23 mouse cellular contexts compared by ENCODE assay signal in the genomic region with DNA sequence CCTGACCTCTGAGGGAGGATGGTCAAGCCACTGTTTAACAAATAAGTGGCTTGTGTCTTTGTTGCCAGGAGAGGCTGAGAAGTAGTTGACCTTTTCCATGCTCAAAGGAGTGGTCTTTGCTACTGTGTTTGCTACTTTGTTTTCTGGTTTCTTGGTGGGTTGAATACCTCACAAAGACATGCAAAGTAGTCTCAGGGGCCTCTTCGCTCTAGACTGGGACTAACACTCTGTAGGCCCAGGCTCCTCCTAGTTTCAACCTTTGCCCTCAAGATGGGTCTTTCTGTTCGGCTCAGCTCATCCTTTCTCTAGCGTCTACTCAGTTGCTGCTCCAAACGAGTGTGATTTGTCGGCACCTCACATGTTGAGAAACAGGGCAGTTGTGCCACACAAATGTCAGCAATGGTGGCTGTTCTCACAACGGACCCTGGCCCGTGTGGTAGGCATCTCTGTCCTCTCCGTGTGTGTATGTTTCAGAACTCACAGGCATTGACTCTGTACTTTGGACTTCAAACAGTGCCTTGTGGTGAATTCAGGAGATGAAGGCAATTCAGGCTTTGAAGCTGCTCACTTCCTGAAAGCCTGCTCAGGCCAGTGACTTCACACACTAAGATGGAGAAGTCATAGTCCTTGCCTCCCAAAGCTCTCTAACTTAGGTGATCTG. TPM values are rescaled to one million over a fixed set of nuclear protein-coding genes. Genes with fewer than 3 reads are reported as not detected.
DNase-seq lines count a peak whose midpoint lies in the region; ATAC-seq and TF ChIP-seq lines count a peak whose summit lies in the region.
"Had no signal": no experiment of that assay in that cellular context is flagged by ENCODE, and none has a peak within 500 bp of the region (broad histone marks: within the 10 kb centered on the region; RNA-seq: fewer than 3 reads in every experiment).

No protein-coding gene starts in this region.

- no peaks in the 10 kb centered on the region for H3K27me3 ChIP-seq in liver, adult 2 months (ENCODE audit: control insufficient read depth, insufficient read depth, low read length)
- H3K27me3 ChIP-seq in liver, embryonic 11.5 days (replicated peaks; ENCODE audit: control insufficient read depth, insufficient read depth, low read length), result no peaks in the 10 kb centered on the region; the same call in 1 of the 2 replicates
- H3K27me3 ChIP-seq in intestine, postnatal 0 days (replicated peaks; ENCODE audit: control insufficient read depth, insufficient read depth, low read length), result no peaks in the 10 kb centered on the region
- no peaks in the 10 kb centered on the region for H3K27me3 ChIP-seq in lung, postnatal 0 days (replicated peaks; ENCODE audit: insufficient read depth, low read length)
- H3K27me3 ChIP-seq: hindbrain, embryonic 13.5 days had no signal

- H3K4me3 ChIP-seq in liver, adult 2 months (ENCODE audit: insufficient read depth, low read depth, low read length), result no peak overlapping the region
- no peak overlapping the region for H3K4me3 ChIP-seq in liver, embryonic 11.5 days (ENCODE audit: low read depth, low read length)
- H3K4me3 ChIP-seq in intestine, postnatal 0 days (ENCODE audit: low read depth, low read length), result no peak overlapping the region
- H3K4me3 ChIP-seq in lung, postnatal 0 days (ENCODE audit: low read depth, low read length), result no peak overlapping the region
- H3K4me3 ChIP-seq: forebrain, embryonic 10.5 days; hindbrain, embryonic 13.5 days had no signal

- no peak for TF ChIP-seq CTCF in liver, adult 2 months (IDR thresholded peaks at IDR 0.05; ENCODE audit: low read depth, low read length)
- TF ChIP-seq CTCF in intestine, postnatal 0 days (IDR thresholded peaks at IDR 0.05; ENCODE audit: low read depth), result no peak
- TF ChIP-seq CTCF in lung, postnatal 0 days (IDR thresholded peaks at IDR 0.05), result no peak

- H3K4me2 ChIP-seq in liver, embryonic 11.5 days, result no peak overlapping the region
- H3K4me2 ChIP-seq in intestine, postnatal 0 days (replicated peaks; ENCODE audit: low read depth), result peak overlapping the region; percentile 27; the same call in 1 of the 2 replicates
- H3K4me2 ChIP-seq in lung, postnatal 0 days (replicated peaks; ENCODE audit: low read depth, low read length), result no peak overlapping the region
- H3K4me2 ChIP-seq: heart, embryonic 11.5 days; hindbrain, embryonic 13.5 days had no signal

- no peaks in the 10 kb centered on the region for H3K36me3 ChIP-seq in liver, adult 2 months (ENCODE audit: control insufficient read depth, insufficient read depth, low read length)
- no peaks in the 10 kb centered on the region for H3K36me3 ChIP-seq in liver, embryonic 11.5 days (ENCODE audit: control insufficient read depth, insufficient read depth, low read length)
- no peaks in the 10 kb centered on the region for H3K36me3 ChIP-seq in intestine, postnatal 0 days (ENCODE audit: control insufficient read depth, insufficient read depth)
- no peaks in the 10 kb centered on the region for H3K36me3 ChIP-seq in lung, postnatal 0 days (ENCODE audit: insufficient read depth, low read length)
- H3K36me3 ChIP-seq: forebrain, embryonic 10.5 days; hindbrain, embryonic 13.5 days had no signal

- peak; percentile 17 for DNase-seq in embryo, embryonic 10 days (ENCODE audit: low spot score)
- DNase-seq in embryo, embryonic 11 days, result no peak
- DNase-seq in liver, adult 2 months (ENCODE audit: extremely low read depth, low read depth, low spot score), result peak; percentile 51
- no peak for DNase-seq in liver, embryonic 11.5 days (ENCODE audit: low spot score)
- DNase-seq in ES-CJ7 (ENCODE audit: low read depth, low spot score), result peak; percentile 68
- DNase-seq in lung, postnatal 0 days (ENCODE audit: low spot score), result no peak
- DNase-seq in lung, postnatal 25 days (ENCODE audit: low spot score), result no peak
- DNase-seq: cerebellum, postnatal 10 days; forebrain, postnatal 0 days; heart, postnatal 10 days; lung, adult 18-20 months; lung, postnatal 36 days; thymus, postnatal 36 days had no signal

- H3K4me1 ChIP-seq in liver, adult 2 months (ENCODE audit: control insufficient read depth, insufficient read depth, low read length), result peaks cover 4% of the 10 kb centered on the region; the same call in 1 of the 2 replicates
- H3K4me1 ChIP-seq in liver, embryonic 11.5 days (replicated peaks; ENCODE audit: control insufficient read depth, insufficient read depth, low read length), result no peaks in the 10 kb centered on the region; the same call in 1 of the 2 replicates
- peaks cover 17% of the 10 kb centered on the region; the same call in 1 of the 2 replicates for H3K4me1 ChIP-seq in intestine, postnatal 0 days (replicated peaks; ENCODE audit: control insufficient read depth, insufficient read depth, low read length)
- H3K4me1 ChIP-seq in lung, postnatal 0 days (ENCODE audit: insufficient read depth, low read depth, low read length), result no peaks in the 10 kb centered on the region

- H3K9me3 ChIP-seq in liver, embryonic 11.5 days (ENCODE audit: control insufficient read depth, low read length), result no peaks in the 10 kb centered on the region
- no peaks in the 10 kb centered on the region for H3K9me3 ChIP-seq in intestine, postnatal 0 days (ENCODE audit: control insufficient read depth)
- H3K9me3 ChIP-seq in lung, postnatal 0 days (ENCODE audit: low read length), result no peaks in the 10 kb centered on the region
- H3K9me3 ChIP-seq: forebrain, embryonic 10.5 days; hindbrain, embryonic 13.5 days had no signal

- H3K79me2 ChIP-seq in liver, adult 2 months (ENCODE audit: control insufficient read depth, insufficient read depth, low read length), result no peaks in the 10 kb centered on the region

- no peak for TF ChIP-seq EP300 in lung, postnatal 0 days (IDR thresholded peaks at IDR 0.05)

- H3K27ac ChIP-seq in liver, adult 2 months (replicated peaks; ENCODE audit: insufficient read depth, low read depth, low read length), result no peak overlapping the region
- H3K27ac ChIP-seq in liver, embryonic 11.5 days (ENCODE audit: low read depth, low read length), result no peak overlapping the region
- peak overlapping the region; percentile 83 for H3K27ac ChIP-seq in intestine, postnatal 0 days (ENCODE audit: low read depth, low read length)
- no peak overlapping the region for H3K27ac ChIP-seq in lung, postnatal 0 days (ENCODE audit: low read length)
- H3K27ac ChIP-seq: forebrain, embryonic 10.5 days; hindbrain, embryonic 13.5 days had no signal

- 34% methylated on average over 8 of the region's 8 CpGs for WGBS in liver, adult 2 months
- WGBS in liver, embryonic 11.5 days, result 74% methylated on average over 8 of the region's 8 CpGs
- WGBS in intestine, postnatal 0 days, result 47% methylated on average over 8 of the region's 8 CpGs
- 72% methylated on average over 8 of the region's 8 CpGs for WGBS in lung, postnatal 0 days

- TF ChIP-seq POLR2A in liver, adult 2 months (IDR thresholded peaks at IDR 0.05; ENCODE audit: extremely low read depth, insufficient read depth, low read length), result no peak

- ATAC-seq in liver, embryonic 11.5 days (replicated peaks; ENCODE audit: low FRiP score), result no peak
- ATAC-seq in intestine, postnatal 0 days, result peak; percentile 84
- ATAC-seq in lung, postnatal 0 days, result no peak
- ATAC-seq: forebrain, postnatal 0 days had no signal

- no peak overlapping the region for H3K9ac ChIP-seq in liver, adult 2 months (ENCODE audit: low read depth, low read length)
- H3K9ac ChIP-seq in liver, embryonic 11.5 days (ENCODE audit: low read depth, low read length), result no peak overlapping the region
- no peak overlapping the region for H3K9ac ChIP-seq in intestine, postnatal 0 days (ENCODE audit: low read depth, low read length)
- no peak overlapping the region for H3K9ac ChIP-seq in lung, postnatal 0 days (replicated peaks; ENCODE audit: low read depth)
- H3K9ac ChIP-seq: forebrain, postnatal 0 days; hindbrain, embryonic 13.5 days had no signal

RNA-seq across cellular contexts. Expression of gene Muc4, which starts 4.4 kb away (rescaled TPM):
- total RNA-seq in liver, adult 2 months (2014; rRNA removed), result 0.18 TPM in 1 of 2 replicates, not detected in the other
- 0.02 TPM in 2 replicates for polyA plus RNA-seq in liver, adult 2 months (2012; rRNA removed)
- 0.41 and 0.66 TPM in 2 replicates for polyA plus RNA-seq in liver, embryonic 11.5 days (2014; fragmentation: Nextera tagmentation; extraction: Ambion mirVana)
- polyA plus RNA-seq in intestine, postnatal 0 days (2015; fragmentation: Nextera tagmentation; extraction: Ambion mirVana), result 0.95 and 1.0 TPM in 2 replicates
- polyA plus RNA-seq in lung, postnatal 0 days (2015; fragmentation: Nextera tagmentation; extraction: Ambion mirVana), result 4.1 and 5.4 TPM in 2 replicates
- total RNA-seq: forebrain, postnatal 0 days; layer of hippocampus, postnatal 14 days; megakaryocyte-erythroid progenitor cell, adult 5-6 weeks; MEL; monocyte, adult 5-6 weeks had no signal
- polyA plus RNA-seq: forebrain, postnatal 0 days; hindbrain, embryonic 13.5 days; limb, embryonic 11.5 days had no signal

RNA-seq across cellular contexts. Expression of gene Muc20, which starts 57.1 kb away (rescaled TPM):
- total RNA-seq in liver, adult 2 months (2014; rRNA removed), result not detected in 2 replicates
- not detected in 2 replicates for polyA plus RNA-seq in liver, adult 2 months (2012; rRNA removed)
- not detected in 2 replicates for polyA plus RNA-seq in liver, embryonic 11.5 days (2014; fragmentation: Nextera tagmentation; extraction: Ambion mirVana)
- not detected in 2 replicates for polyA plus RNA-seq in intestine, postnatal 0 days (2015; fragmentation: Nextera tagmentation; extraction: Ambion mirVana)
- polyA plus RNA-seq in lung, postnatal 0 days (2015; fragmentation: Nextera tagmentation; extraction: Ambion mirVana), result 0.89 and 1.1 TPM in 2 replicates
- total RNA-seq: forebrain, postnatal 0 days; layer of hippocampus, postnatal 14 days; megakaryocyte-erythroid progenitor cell, adult 5-6 weeks; MEL; monocyte, adult 5-6 weeks had no signal
- polyA plus RNA-seq: forebrain, embryonic 10.5 days; forebrain, postnatal 0 days; heart, embryonic 11.5 days; hindbrain, embryonic 13.5 days; limb, embryonic 11.5 days; neural tube, embryonic 11.5 days had no signal

Comparison
In these comparisons a context has a peak if more than half of its experiments do, and no peak if none do; other contexts are left out.
1. DNase-seq: peak in embryo, embryonic 10 days (single experiment), liver, adult 2 months (single experiment) and ES-CJ7 (single experiment); none in embryo, embryonic 11 days (single experiment), liver, embryonic 11.5 days (single experiment), lung, postnatal 0 days (single experiment) and lung, postnatal 25 days (single experiment).